Mouse (Mus musculus): ENCODE results near the gene Scgb1b11. TPM values are rescaled to one million over a fixed set of nuclear protein-coding genes. Genes with fewer than 3 reads are reported as not detected.
"Not testable (repeated sequence)": the region's sequence is repeated elsewhere in the genome, so short reads cannot be mapped to it uniquely, and the experiment has no call there.

Scgb1b11 gene
- total RNA-seq (2021): not detected

- intact Hi-C loops (cut with DNase I): not testable (repeated sequence)
Measured at GRCm38 (mm10) chr7:32222540-32222939, at the start of gene Scgb1b11. Scgb1b11 (plus strand) TSS chr7:32222840.

GRCm38 (mm10) chr7:32211045-32211444 is 11.6 kb upstream of the Scgb1b11 start, which contains the start of gene Scgb2b11:
Scgb2b11 (minus strand) TSS chr7:32211145.
- intact Hi-C loops (cut with DNase I): not testable (repeated sequence)

More at GRCm38 (mm10) chr7:32222540-32222939, at the start of gene Scgb1b11:
- not testable (repeated sequence) for DNase-seq (ENCODE audit: low spot score in 2 of 2)

More at GRCm38 (mm10) chr7:32211045-32211444, 11.6 kb upstream of the Scgb1b11 start, which contains the start of gene Scgb2b11:
- not testable (repeated sequence) for DNase-seq (ENCODE audit: low spot score in 2 of 2)

Other genes with a start within 250 kb of the Scgb1b11 start
- gene Scgb1b10, start 122.0 kb upstream of the Scgb1b11 start, total RNA-seq (2021): not detected
- gene Scgb2b11, start 11.7 kb upstream of the Scgb1b11 start, total RNA-seq (2021): not detected
- not detected for gene Scgb2b12, start 104.4 kb downstream of the Scgb1b11 start, total RNA-seq (2021)
- gene Scgb1b12, start 111.3 kb downstream of the Scgb1b11 start, total RNA-seq (2021): not detected
- not detected for gene Scgb1b29, start 218.7 kb downstream of the Scgb1b11 start, total RNA-seq (2021)

Data from left cerebral cortex, postnatal 25 days (tissue).